Mouse (Mus musculus) right cerebral cortex, postnatal 14 days (tissue): ENCODE measurements around the gene Prl3c1.
"Not testable (repeated sequence)": the region's sequence is repeated elsewhere in the genome, so short reads cannot be mapped to it uniquely, and the experiment has no call there.

ENCODE experiments used
- DNase-seq: peaks from one replicate; pipeline ENCODE4 v3.0.0; 2022

Prl3c1 gene

DNA sequence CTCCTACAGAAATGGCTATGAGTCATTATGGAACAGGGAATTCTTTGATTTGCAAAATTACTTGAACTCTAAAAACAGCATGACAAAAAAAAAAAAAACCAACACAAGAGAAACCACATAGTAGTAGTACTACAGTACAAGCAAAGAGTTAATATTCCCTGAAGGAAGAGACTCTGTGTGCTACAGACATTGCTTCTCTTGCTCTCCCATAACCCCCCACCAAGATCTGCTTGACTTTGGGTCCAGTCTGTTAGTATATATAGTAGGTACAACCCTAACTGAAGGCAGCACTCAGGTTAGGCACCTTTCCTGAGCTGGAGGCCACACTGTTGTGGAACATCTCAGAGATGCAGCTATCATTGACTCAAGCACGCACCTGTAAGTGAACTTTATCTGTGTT, at the start of gene Prl3c1:
Prl3c1 (plus strand) TSS at position 301 of the 400 bp plus-strand sequence.
- no peak for DNase-seq

DNA sequence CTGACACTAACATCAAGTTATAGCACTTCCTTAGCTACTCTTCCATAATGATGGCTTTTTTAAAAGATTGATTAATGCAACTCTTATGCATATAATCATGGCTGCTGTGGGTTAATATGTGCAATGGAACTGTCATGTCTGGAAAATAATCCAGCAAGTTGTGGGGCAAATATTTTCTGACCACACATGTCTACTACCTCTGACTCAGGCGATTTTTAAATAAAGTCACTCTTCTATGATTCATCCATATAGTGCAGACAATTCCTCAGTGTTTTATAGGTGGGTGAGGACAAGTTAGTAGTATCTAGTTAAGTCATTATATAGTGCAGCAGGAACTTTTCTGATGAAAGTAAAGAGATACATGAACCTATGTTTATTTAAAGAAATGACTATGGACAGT, 48.2 kb upstream of the Prl3c1 start:
- no peak for DNase-seq

- not testable (repeated sequence) for DNase-seq
Measured at GRCm38 (mm10) chr13:27156490-27156889, 40.0 kb upstream of the Prl3c1 start, which contains the start of gene Prl3d3. TSS of gene Prl3d3 (plus strand) at chr13:27156790.

DNA sequence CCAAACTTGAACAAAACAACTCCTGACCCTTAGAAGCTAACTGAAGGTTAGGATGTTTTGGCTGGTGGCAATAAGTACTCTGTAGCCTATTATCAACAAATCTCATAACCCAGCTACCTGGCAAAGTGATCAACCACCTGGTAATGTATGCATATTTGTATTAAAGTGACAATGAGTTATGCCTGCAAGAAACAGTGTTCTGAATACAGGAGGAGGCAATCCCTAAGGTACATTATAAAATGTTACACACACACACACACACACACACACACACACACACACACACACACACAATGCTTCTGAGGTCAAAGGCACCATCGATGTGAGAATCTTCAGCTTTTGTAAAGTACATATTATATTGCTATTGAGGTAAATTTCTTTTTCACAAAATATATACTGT, 45.1 kb downstream of the Prl3c1 start, which contains the start of gene Prl3b1:
Prl3b1 (plus strand) TSS at position 301 of the 400 bp plus-strand sequence.
- DNase-seq: no peak
